Mouse (Mus musculus) heart, postnatal 4 days (tissue): ENCODE data around the gene Bmp6. TPM values are rescaled to one million over a fixed set of nuclear protein-coding genes. Genes with fewer than 3 reads are reported as not detected.
A peak's percentile ranks its signal among the peaks of the same experiment; 100 is the strongest.

Source experiments
- DNase-seq: peaks from one replicate; pipeline ENCODE4 v3.0.0; 2021
- total RNA-seq, 2 experiments: library from RNA; stranded (reverse); gene quantifications; 2 replicates each; pipeline ENCODE4 v1.2.3; 2021

The Bmp6 gene
- total RNA-seq, 2 experiments from 2014 or later: 20.7 TPM

- DNase-seq: no peak
Measured at GRCm38 (mm10) chr13:38515431-38515830, 170.5 kb downstream of the Bmp6 start.

GRCm38 (mm10) chr13:38515845-38516244 is 170.9 kb downstream of the Bmp6 start:
- DNase-seq: no peak

GRCm38 (mm10) chr13:38516582-38516981 is 171.7 kb downstream of the Bmp6 start:
- no peak for DNase-seq

- no peak for DNase-seq
Measured at GRCm38 (mm10) chr13:38520299-38520698, 175.4 kb downstream of the Bmp6 start.

GRCm38 (mm10) chr13:38522056-38522654 is 177.2 kb downstream of the Bmp6 start:
- DNase-seq: no peak

GRCm38 (mm10) chr13:38523231-38523630 is 178.3 kb downstream of the Bmp6 start:
- no peak for DNase-seq

- no peak for DNase-seq
Measured at GRCm38 (mm10) chr13:38525261-38525660, 180.4 kb downstream of the Bmp6 start.

- DNase-seq: no peak
Measured at GRCm38 (mm10) chr13:38526116-38526515, 181.2 kb downstream of the Bmp6 start.

GRCm38 (mm10) chr13:38527041-38527796 is 182.3 kb downstream of the Bmp6 start:
- DNase-seq: no peak

GRCm38 (mm10) chr13:38527797-38528650 is 183.1 kb downstream of the Bmp6 start:
- DNase-seq: peak; percentile 92

GRCm38 (mm10) chr13:38528687-38529294 is 183.9 kb downstream of the Bmp6 start, which contains the start of gene Txndc5:
Txndc5 (minus strand) TSS chr13:38528824.
- no peak for DNase-seq

GRCm38 (mm10) chr13:38529576-38529975 is 184.7 kb downstream of the Bmp6 start:
- DNase-seq: no peak

- no peak for DNase-seq
Measured at GRCm38 (mm10) chr13:38531498-38531897, 186.6 kb downstream of the Bmp6 start.

GRCm38 (mm10) chr13:38533461-38533860 is 188.6 kb downstream of the Bmp6 start:
- DNase-seq: no peak

- no peak for DNase-seq
Measured at GRCm38 (mm10) chr13:38534016-38534415, 189.1 kb downstream of the Bmp6 start.

- no peak for DNase-seq
Measured at GRCm38 (mm10) chr13:38534731-38535130, 189.8 kb downstream of the Bmp6 start.

- no peak for DNase-seq
Measured at GRCm38 (mm10) chr13:38537521-38537920, 192.6 kb downstream of the Bmp6 start.

- DNase-seq: no peak
Measured at GRCm38 (mm10) chr13:38539192-38539900, 194.4 kb downstream of the Bmp6 start.

- DNase-seq: no peak
Measured at GRCm38 (mm10) chr13:38543455-38544125, 198.7 kb downstream of the Bmp6 start.

GRCm38 (mm10) chr13:38544769-38545445 is 200.0 kb downstream of the Bmp6 start:
- DNase-seq: no peak

GRCm38 (mm10) chr13:38545460-38545859 is 200.6 kb downstream of the Bmp6 start:
- DNase-seq: no peak
